Mouse (Mus musculus): ENCODE data around the gene Stat4.

Stat4 gene

DNA sequence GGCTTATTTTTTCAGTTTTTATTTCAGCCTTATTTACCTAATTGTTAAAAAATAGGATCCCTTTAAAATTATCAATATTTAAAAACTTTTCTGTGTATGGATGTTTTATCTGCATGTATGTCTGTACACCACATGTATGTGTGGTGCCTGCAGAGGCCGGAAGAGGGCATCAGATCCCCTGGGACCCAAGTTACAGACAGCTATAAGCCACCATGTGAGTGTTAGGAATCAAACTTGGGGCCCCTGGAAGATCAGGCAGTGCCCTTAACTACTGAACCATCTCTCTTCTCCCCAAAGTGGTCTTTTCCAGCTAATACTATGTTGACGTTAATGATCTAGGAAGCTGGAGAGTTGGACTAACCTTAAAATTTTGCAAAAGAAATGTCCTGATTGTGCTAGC lies 160.5 kb downstream of the Stat4 start:
- no peak for DNase-seq

DNA sequence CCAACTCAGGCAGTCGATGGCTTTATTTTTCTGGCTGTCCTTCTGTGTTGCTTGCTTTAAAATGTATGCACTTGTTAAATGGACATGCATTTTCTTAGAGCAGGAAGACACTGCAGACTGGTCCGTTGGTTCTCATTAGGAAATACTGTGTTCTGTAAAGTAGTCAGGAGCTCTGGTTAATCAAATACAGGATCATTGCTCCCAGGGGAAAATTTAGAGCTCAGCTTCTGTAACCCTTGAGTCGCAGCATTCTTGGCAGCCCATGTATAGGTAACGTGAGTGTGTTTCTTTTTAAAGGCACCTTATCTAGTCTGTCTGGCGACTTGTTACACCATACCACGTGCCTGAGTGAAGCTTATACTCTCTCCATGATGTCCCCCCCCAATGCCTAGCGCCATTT lies 161.2 kb downstream of the Stat4 start:
- DNase-seq, result no peak

DNA sequence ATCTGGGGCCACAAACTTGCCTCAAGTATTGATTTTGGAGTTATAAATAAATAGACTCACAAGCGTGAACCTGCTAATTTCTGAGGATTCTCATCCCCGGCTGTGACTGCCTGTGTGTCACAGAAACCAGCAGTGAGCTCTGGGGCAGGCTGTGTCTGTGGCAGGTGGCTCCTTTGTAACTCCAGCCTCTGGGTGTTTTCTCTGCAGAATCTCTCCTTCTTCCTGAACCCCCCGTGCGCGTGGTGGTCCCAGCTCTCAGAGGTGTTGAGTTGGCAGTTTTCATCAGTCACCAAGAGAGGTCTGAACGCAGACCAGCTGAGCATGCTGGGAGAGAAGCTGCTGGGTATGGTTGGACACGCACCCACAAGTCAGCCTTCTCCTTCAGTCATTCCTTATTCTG lies 161.7 kb downstream of the Stat4 start:
- DNase-seq, result no peak

DNA sequence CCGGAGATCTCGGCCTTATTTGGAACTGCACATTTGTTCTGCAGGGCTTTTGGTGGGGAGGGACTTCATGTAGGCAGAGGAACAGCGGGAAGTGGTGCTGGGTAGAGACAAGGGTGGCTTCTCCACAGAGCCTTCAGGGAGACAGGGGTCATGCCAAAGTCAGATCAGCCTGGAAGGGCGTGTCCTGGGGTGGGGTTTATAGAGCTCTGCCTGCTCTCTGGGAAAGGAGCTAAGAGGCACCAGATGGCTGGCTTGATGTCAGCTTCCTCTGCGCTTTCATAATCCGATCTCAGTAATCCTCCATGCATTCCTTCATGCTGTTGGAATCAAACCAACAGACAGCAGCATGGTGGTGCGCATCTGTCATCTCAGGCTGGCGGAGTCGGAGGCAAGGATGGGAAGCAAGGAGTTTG lies 163.0 kb downstream of the Stat4 start:
- DNase-seq, result no peak

DNA sequence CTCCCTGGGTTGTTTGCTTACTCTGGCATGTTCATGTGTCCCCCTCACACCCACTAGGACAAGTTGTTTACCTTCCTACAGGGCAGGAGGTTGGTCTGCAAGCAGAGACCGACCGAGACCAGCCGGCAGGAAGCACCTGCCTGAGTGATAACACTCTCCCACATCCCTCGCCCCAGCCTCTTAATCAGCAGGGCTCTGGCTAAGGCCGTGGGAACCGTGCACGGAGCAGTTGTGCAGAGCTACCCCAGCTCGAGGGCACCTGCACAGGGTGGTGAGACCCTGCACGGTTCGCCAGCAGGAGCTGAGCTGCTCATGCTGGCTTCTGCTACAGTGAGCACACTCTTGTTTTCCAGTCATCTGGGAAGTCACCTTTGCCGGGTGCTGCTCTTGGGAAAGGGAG lies 163.7 kb downstream of the Stat4 start:
- no peak for DNase-seq

DNA sequence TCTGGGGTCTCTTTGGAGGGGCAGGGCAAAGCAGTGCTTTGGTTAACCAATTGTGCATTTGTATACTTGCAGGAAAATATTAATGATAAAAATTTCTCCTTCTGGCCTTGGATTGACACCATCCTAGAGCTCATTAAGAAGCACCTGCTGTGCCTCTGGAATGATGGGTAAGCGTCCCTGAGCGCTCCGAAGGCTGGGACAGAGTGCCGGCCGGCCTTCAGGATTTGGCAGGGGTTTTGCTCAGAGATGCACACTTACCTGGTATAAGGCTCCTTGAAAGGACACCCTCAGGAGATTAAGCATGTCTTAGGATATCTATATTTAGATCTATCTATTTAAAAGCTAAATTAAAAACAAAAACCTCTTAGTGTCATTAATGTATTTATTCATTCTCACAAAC lies 164.2 kb downstream of the Stat4 start:
- no peak for DNase-seq

DNA sequence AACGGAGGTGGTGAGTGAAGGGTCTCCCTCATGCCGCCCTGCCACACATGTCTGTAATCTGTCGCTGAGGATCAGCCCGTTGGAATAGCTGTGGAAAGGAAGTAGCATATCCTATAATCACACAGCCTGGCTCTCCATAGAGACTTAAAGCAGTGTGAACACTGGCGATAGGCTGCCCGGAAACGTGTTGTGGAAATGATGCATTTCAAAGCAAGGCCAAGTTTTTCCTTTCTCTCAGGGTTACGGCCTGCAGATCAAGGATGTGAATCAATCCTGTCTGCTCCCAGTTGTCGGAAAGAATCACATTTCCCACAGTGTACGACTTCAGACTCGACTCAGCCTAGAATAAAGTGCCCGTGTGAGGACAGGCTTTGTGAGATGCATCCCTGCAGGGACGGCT lies 165.4 kb downstream of the Stat4 start:
- DNase-seq, result no peak

DNA sequence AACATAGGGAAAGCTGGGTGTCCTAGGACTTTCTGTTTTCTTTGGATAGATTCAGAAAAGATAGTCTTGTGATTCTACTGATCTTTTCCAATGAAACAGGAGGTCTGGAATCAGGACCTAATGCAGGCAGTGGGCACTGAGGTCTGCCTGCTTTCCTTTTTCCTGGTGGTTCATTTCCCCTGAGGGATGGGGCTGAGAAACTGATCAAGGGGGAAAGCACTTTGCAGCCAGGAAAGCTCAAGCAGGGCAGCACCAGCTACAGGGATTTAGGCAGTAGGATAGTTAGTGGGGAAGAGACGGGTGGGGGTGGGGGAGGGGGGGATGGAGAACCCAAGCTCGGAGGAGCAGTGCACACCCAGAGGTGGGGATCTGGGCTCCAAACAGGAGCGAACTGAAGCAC lies 166.0 kb downstream of the Stat4 start:
- DNase-seq, result no peak

DNA sequence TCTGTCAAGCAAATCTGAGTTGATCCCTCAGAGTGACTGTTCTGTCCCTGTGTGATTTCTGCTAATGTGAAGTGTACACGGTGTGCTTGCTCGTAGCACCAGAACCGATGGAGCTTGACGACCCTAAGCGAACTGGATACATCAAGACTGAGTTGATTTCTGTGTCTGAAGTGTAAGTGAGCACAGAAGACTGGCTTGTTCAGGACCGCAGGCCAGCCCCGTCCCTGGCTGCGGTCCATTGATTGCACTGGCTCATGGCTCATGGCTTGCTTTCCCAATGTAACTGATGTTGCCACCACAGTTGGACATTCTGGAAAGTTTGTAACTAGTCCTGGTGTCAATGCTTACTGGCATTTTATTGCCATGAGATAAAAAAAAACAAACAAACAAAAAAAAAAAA lies 167.9 kb downstream of the Stat4 start:
- DNase-seq, result no peak

DNA sequence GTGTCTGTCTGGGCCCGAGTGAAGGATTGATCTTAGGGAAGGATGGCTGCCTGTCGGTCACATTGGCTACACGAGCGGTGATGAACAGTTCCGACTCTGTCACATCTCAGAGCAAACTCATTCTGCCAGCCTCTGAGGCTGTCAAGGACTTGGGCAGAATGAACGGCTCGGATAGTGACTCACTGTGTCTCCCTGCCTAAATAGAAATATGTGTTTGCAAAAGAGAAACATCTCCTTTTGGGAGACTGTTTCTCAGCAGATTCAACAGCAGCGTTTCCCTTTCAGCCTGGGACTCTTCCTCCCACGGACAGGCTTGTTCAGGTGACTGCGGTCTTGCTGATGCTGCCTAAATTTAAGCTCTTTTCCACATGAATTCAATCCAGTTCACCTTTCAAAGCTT lies 169.4 kb downstream of the Stat4 start:
- DNase-seq, result no peak
